Mouse (Mus musculus) brain, embryonic 14.5 days (tissue): ENCODE results near the gene Ppm1j. TPM values are rescaled to one million over a fixed set of nuclear protein-coding genes. Genes with fewer than 3 reads are reported as not detected.

Experiments used
- DNase-seq: peaks from one replicate; pipeline ENCODE4 v3.0.0-alpha.2; 2011; ENCODE audit warnings: low read depth
- CTCF ChIP-seq: fragments of 200-500 bp; IDR thresholded peaks from 2 replicates; pipeline ENCODE4 v1.5.1; 2012; ENCODE audit warnings: inconsistent platforms, mild to moderate bottlenecking, moderate library complexity, borderline replicate concordance; ENCODE audit not compliant: insufficient read depth, insufficient read length; ENCODE audit errors: extremely low read depth
- POLR2A ChIP-seq: fragments of 200-500 bp; IDR thresholded peaks from 2 replicates; pipeline ENCODE4 v1.6.1; 2012; ENCODE audit warnings: mild to moderate bottlenecking, inconsistent platforms, borderline replicate concordance; ENCODE audit not compliant: poor library complexity, insufficient read depth, insufficient read length, severe bottlenecking; ENCODE audit errors: extremely low read depth
- polyA plus RNA-seq: library from polyadenylated mRNA; depleted of rRNA; stranded (reverse); fragments of >200 nt; gene quantifications from 2 replicates; pipeline ENCODE4 v1.2.3, GENCODE M21; 2012

Gene Ppm1j
- polyA plus RNA-seq, 1 experiment = 1.2 TPM

DNA sequence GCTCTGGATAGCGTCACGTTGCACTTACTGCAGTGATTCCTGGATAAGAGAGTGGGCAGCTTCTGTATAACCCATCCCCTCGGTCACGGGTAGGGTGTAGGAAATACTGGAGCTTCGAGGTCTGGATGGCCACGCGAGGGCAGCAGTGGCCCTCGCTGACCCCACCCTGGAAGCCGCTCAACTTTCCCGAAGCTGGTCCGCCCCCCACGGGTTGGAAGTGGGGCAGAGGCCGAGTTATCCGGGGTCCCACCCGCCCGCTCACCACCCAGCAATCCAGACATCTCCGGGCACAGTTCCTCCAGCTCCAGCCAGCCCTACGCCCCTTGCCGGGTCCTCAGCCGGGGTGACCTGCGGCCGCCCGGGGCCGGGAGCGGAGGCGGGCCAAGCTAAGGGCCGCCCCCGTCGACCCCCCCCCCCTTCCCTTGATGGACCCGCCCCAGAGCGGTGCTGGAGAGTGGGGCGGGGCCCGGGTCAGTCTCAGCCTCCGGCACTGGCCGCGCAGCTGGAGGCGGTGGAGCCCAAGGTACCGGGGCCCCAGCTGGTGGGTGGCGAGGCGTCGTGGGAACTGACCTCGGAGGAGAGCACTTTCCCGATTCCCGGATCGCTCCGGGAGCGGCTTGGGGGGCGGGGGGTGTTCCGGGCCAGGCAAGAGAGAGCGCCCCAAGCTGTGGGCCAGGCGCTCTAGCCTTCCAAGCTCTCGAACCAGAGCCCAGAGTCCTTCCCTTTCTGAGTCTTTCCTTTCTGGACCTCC, 7.9 kb downstream of the Ppm1j start:
- peak; percentile 68 for TF ChIP-seq CTCF
- TF ChIP-seq POLR2A = peak; percentile 32; the same call in 1 of the 2 replicates
- DNase-seq = peak; percentile 84

DNA sequence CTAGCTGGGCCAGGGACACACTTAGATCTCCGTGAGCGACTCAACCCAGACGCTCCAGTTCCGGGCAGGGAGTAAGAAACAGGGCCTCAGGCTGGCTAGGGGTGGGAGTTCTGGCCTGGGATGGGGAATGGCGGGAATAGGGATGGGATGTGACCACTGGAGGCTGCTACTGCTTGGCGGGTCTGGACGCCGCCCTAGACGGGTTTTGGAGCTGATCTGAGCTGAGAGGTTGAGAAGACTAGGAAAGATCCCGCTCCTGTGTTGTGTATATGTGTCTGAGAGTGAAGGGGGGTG, 8.4 kb downstream of the Ppm1j start:
- DNase-seq = peak; percentile 40
- TF ChIP-seq CTCF = no peak
- TF ChIP-seq POLR2A = no peak

DNA sequence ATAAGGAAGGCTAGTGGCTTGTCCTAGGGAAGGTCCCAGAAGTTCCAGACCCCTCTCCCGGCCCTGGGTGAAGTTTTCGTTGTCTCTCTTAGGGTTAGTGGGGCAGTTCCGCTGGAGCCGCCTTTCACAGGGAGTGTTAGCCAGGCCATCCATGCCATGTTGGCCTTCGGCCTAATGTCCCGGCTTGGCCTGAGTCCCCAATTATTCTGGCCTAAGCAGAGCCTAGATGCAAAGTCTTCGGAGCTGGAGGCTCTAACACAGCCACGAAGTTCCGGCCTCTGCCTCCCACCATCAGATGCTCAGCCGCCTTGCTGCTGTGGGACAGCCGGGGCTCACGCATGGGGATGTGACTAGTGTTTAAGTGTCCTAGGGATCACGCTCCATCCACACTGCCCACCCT, 9.0 kb downstream of the Ppm1j start:
- no peak for DNase-seq

DNA sequence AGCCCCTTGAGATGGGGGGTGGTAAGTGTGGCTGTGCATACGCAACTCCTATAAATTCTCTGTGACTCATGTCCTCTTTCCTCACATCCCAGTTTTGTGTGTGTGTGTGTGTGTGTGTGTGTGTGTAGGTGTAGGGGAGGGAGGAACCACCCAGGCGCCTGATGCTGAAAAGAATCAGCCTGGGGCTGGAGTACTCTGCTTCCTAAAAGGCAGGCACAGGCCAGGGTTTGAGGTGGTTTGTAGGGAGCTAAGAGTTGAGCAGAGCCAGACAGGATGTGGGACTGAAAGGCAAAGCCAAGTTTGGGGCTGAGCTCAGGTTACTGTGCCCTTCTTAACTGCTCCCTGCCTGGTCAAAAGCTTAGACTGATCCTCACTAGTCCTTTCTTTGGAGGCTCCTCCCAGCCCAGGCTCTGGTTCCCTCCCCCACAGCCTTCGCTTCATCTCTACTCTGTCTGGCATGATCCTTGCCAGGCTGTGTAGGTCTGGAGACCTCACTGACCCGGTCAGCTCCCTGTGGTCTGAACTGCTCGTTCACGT, 9.6 kb downstream of the Ppm1j start:
- no peak for DNase-seq
- TF ChIP-seq CTCF = no peak
- TF ChIP-seq POLR2A = no peak

More for the DNA sequence above, 9.0 kb downstream of the Ppm1j start:
- TF ChIP-seq POLR2A = no peak
- TF ChIP-seq CTCF = no peak

DNA sequence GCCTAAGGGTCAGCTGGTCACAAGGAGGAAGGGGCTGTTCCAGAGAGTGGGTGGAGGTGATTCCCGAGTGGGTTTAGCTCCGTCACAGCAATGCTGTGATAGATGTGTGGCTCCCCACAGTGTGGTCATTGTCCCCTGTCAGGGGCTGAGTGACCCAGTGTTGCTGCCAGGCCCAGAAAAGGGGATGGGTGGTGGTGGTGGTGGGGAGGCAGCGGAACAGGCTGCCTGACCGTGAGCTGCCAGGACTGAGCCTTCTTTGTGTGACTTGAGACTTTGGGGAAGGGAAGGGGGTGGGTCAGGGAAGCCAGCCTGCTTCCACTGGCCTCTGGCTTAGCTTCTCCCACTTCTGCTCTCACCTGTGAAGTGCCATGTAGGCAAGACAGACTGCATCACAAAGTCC, 10.2 kb downstream of the Ppm1j start:
- no peak for TF ChIP-seq POLR2A
- TF ChIP-seq CTCF = no peak
- DNase-seq = no peak

DNA sequence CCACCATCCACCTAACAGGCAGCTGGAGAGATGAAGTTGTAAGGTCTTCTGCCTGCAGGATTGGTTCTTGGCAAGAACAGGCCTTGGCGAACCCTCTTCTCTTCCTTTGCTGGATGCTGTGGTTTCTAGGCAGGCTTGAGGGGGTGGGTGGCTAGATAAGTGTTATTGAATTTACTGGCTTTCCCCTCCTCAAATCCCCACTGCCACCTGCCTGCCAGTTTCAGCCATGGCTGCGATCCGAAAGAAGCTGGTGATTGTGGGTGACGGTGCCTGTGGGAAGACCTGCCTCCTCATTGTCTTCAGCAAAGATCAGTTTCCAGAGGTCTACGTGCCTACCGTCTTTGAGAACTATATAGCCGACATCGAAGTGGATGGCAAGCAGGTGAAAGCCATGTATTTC, 10.8 kb downstream of the Ppm1j start:
- DNase-seq = no peak
- TF ChIP-seq POLR2A = no peak
- no peak for TF ChIP-seq CTCF

DNA sequence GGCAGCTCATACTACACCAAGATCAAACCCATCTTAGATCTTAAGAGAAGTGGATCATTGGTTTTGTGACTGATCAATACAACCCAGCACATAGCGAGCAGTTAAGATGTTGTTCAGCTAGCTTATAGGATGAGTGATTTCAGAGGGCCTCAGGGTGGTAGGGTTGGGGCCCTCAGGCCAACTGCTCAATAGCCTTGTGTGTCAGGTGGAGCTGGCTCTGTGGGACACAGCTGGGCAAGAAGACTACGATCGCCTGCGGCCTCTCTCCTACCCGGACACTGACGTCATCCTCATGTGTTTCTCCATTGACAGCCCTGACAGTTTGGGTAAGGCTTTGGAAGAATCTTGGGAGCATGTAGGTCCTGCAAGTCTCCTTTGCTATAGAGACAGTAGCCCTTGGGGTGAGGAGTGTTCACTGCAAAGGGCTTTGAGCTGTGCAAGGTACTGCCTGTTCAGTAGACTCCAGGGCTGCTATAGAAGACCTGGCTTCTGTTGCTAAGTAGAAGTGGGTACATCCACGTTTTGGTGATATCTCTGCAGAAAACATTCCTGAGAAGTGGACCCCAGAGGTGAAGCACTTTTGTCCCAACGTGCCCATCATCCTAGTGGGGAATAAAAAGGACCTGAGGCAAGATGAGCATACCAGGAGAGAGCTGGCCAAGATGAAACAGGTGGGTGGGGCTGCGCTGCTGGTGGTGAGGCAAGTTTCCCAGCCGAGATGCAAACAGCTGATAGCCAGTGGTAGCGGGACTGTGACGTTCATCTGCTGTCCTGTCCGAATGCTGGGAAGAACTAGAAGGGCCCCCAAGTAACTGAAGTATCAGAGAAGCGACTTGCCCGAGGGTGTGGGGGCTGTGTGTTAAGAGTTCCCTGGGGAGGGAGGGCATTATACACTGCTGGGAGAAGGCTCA, 11.8 kb downstream of the Ppm1j start:
- DNase-seq = no peak
- TF ChIP-seq POLR2A = no peak
- TF ChIP-seq CTCF = no peak

DNA sequence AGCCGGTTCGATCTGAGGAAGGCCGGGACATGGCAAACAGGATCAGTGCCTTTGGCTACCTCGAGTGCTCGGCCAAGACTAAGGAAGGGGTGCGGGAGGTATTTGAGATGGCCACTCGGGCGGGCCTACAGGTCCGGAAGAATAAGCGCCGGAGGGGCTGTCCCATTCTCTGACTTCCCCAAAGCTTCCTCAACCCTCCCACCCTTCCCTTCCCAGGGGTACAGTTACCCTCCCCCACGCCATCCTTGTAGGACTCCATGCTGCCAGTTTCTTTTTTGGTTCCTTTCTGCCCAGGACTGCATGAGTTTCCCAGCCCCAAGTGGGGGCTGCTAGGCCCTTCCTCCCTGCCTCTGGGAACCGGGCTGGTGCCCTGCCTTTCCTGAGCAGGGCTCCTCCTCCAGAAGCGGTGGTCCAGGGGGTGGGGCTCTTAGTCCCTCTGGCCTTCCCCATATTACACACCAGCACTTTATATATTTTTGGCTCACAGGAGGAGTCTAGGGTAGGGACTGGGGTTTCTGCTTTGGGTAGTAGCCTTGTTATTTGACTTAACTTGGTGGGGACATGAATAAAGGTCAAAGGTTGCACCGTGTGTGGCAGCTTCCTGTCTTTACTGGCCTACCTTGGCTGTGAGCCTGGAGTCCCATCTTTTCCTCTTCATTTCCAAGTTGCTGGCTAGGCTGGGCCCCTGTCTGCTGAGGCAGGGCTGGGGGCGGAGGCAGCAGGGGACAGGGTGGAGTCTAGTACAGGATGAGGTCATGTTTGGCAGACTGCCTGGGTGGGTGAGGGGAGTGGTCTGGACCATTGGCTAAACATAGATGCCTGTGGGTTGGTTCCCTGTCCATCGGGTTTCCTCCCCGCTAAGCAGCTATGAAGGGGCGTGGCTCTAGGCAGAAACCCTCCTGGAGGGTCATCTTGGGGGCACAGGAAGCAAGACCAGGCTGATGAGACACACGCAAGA, 13.3 kb downstream of the Ppm1j start:
- DNase-seq = peak; percentile 95
- TF ChIP-seq CTCF = no peak
- TF ChIP-seq POLR2A = no peak

DNA sequence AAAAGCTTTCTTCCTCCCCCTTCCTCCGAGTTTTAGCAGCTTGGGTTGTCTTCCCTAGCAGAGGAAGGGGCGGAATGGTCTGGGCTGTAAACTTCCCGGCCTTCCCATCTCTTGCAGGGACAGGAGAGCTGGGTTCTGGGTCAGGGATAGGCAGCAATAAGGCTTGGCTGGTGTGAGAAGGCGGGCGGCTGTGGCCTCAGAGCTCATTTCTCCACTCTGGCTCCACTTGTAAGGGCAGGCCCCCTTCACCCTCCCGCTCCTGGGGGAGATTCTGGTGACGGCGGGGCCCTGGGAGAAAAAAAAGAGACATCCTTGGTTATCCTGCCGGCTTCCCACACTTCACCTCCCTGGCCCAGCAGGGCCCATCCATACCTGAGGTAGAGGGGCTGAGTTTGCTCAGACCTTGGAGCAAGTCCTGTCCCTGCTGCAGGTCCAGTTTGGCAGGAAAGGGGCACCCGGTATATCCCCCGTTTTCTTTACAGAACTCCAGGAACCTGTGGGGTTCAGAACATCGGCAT, 14.2 kb downstream of the Ppm1j start:
- TF ChIP-seq POLR2A (no peak), CTCF (no peak)
- no peak for DNase-seq

DNA sequence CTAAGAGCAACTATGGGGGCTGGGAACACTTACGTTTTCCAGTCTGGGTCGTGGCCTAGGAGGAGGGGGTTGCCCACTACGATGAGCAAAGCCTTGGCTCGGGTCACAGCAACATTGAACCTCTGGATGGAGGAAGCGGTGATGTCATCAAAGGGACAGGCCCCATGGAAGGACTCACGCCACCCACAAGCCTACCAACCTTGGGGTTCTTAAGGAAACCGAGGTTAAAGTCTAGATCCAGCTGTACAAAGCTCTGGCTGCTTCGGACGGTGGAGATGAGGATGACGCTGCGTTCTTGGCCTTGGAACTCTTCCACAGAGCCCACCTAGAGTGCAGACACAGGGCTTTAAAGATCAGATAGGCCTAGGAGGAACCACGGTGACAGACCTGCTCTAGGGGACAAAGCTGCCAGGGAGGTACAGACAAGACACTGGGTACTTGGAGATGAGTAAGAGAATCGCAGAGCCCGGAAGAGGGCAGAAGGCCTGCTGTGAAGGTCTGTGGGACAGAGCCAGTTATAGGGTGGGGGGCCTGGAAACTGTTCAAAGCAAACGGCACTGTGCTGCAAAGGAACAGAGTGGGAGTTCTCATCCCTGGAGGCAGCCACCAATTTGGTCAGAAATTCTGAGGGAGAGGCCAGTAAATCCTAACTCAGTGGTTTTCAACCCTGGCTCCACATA, 14.9 kb downstream of the Ppm1j start:
- TF ChIP-seq CTCF (no peak), POLR2A (no peak)
- no peak for DNase-seq
